Mouse (Mus musculus) testis, adult 2 months (tissue): ENCODE results near the gene Klhl25.

Source experiments
- CTCF ChIP-seq: fragments of 200-500 bp; IDR thresholded peaks from 2 replicates; pipeline ENCODE4 v1.5.1; 2012; ENCODE audit warnings: low read depth, mild to moderate bottlenecking, inconsistent platforms, low read length, moderate library complexity; ENCODE audit not compliant: control insufficient read depth, insufficient read depth, insufficient replicate concordance
- POLR2A ChIP-seq: fragments of 200-500 bp; IDR thresholded peaks from 2 replicates; pipeline ENCODE4 v1.6.1; 2012; ENCODE audit warnings: low read depth, mild to moderate bottlenecking, inconsistent platforms, low read length, moderate library complexity; ENCODE audit not compliant: control insufficient read depth

DNA sequence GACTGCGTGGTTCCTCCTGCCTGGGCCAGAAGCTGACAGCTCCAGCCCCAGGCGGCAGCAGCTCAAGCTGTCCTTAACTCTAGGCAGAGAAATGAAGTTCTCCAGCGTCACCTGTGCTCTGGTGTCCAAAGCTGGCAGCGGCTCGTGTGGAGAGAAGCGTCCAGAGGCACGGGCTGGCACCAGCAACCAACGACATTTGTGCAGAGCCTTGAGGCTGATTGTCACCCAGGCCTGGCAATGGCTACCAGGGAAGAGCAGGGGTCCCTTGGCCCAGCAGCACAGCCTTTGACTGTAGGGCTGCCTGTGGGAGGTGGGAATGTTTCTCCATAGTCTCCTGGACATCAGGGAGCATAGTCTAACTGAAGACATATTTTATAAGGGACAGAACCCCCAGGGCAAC is 24.6 kb downstream of the Klhl25 start:
- TF ChIP-seq CTCF (no peak), POLR2A (no peak)
